20 mouse cellular contexts compared by ENCODE assay signal in the genomic region with DNA sequence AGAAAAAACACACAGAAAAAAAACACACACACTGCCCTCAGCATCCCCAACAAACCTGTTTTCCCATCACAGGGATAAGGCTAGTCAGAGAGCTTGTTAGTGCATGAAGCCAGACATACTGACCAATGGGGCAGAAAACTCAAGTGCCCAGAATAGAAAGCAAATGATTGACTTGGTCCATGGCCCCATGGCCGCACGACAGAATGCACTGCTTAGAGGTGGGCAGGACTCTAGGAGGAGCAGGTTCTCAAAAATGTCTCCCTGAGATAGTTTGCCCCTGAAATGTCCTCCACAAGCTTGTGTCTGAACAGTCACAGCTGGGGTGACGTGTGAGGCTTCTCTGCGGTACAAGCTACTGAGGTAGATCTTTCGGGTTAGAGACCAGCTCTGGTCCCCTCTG. TPM values are rescaled to one million over a fixed set of nuclear protein-coding genes. Genes with fewer than 3 reads are reported as not detected.
DNase-seq lines count a peak whose midpoint lies in the region; ATAC-seq lines count a peak whose summit lies in the region.
"Had no signal": no experiment of that assay in that cellular context is flagged by ENCODE, and none has a peak within 500 bp of the region (broad histone marks: within the 10 kb centered on the region; RNA-seq: fewer than 3 reads in every experiment).

No protein-coding gene starts in this region.

- no peak for DNase-seq in heart, embryonic 10.5 days (ENCODE audit: low spot score)
- DNase-seq in heart, postnatal 4 days = no peak
- DNase-seq in midbrain, embryonic 11.5 days (ENCODE audit: low spot score, missing footprints) = peak; percentile 69
- no peak for DNase-seq in midbrain, embryonic 14.5 days
- DNase-seq in kidney, postnatal 10 days = peak; percentile 76
- no peak for DNase-seq in cerebellum, postnatal 14 days
- DNase-seq: adrenal gland, postnatal 14 days; cerebellum, adult 11 months; cerebellum, postnatal 36 days; right cerebral cortex, postnatal 4 days had no signal

- 57% methylated on average over 5 of the region's 5 CpGs for WGBS in heart, embryonic 10.5 days
- 86% methylated on average over 5 of the region's 5 CpGs for WGBS in midbrain, embryonic 11.5 days
- 90% methylated on average over 5 of the region's 5 CpGs for WGBS in midbrain, embryonic 14.5 days

- H3K4me1 ChIP-seq in heart, embryonic 10.5 days = peaks cover 35% of the 10 kb centered on the region
- H3K4me1 ChIP-seq in midbrain, embryonic 11.5 days (ENCODE audit: control insufficient read depth, insufficient read depth, low read length) = peaks cover 9% of the 10 kb centered on the region
- peaks cover 6% of the 10 kb centered on the region for H3K4me1 ChIP-seq in midbrain, embryonic 14.5 days (ENCODE audit: control insufficient read depth, insufficient read depth, low read length)

- peaks cover 6% of the 10 kb centered on the region; the same call in 1 of the 2 replicates for H3K36me3 ChIP-seq in heart, embryonic 10.5 days
- no peaks in the 10 kb centered on the region for H3K36me3 ChIP-seq in midbrain, embryonic 11.5 days (ENCODE audit: control insufficient read depth, insufficient read depth, low read length)
- no peaks in the 10 kb centered on the region for H3K36me3 ChIP-seq in midbrain, embryonic 14.5 days (ENCODE audit: control insufficient read depth, insufficient read depth, low read length)
- H3K36me3 ChIP-seq: hindbrain, embryonic 12.5 days; limb, embryonic 15.5 days; liver, embryonic 15.5 days; midbrain, embryonic 12.5 days; neural tube, embryonic 12.5 days had no signal

- no peak overlapping the region for H3K4me2 ChIP-seq in midbrain, embryonic 11.5 days
- H3K4me2 ChIP-seq in midbrain, embryonic 14.5 days (ENCODE audit: low read length) = no peak overlapping the region
- H3K4me2 ChIP-seq: hindbrain, embryonic 12.5 days; limb, embryonic 15.5 days; liver, embryonic 15.5 days; midbrain, embryonic 12.5 days; neural tube, embryonic 12.5 days had no signal

- H3K27me3 ChIP-seq in heart, embryonic 10.5 days (ENCODE audit: insufficient read depth, poor library complexity, severe bottlenecking) = no peaks in the 10 kb centered on the region
- no peaks in the 10 kb centered on the region for H3K27me3 ChIP-seq in midbrain, embryonic 11.5 days (ENCODE audit: control insufficient read depth, insufficient read depth, low read length)
- H3K27me3 ChIP-seq in midbrain, embryonic 14.5 days (ENCODE audit: control insufficient read depth, insufficient read depth, low read length) = no peaks in the 10 kb centered on the region
- H3K27me3 ChIP-seq: hindbrain, embryonic 12.5 days; limb, embryonic 15.5 days; liver, embryonic 15.5 days; midbrain, embryonic 12.5 days; neural tube, embryonic 12.5 days had no signal

- H3K9ac ChIP-seq in midbrain, embryonic 11.5 days (ENCODE audit: low read length) = no peak overlapping the region
- no peak overlapping the region for H3K9ac ChIP-seq in midbrain, embryonic 14.5 days (replicated peaks; ENCODE audit: low read length)
- H3K9ac ChIP-seq: hindbrain, embryonic 12.5 days; limb, embryonic 15.5 days; liver, embryonic 15.5 days; midbrain, embryonic 12.5 days; neural tube, embryonic 12.5 days had no signal

- no peaks in the 10 kb centered on the region for H3K9me3 ChIP-seq in heart, embryonic 10.5 days
- no peaks in the 10 kb centered on the region for H3K9me3 ChIP-seq in midbrain, embryonic 11.5 days (ENCODE audit: control insufficient read depth, low read length)
- H3K9me3 ChIP-seq in midbrain, embryonic 14.5 days (ENCODE audit: control insufficient read depth, low read length) = no peaks in the 10 kb centered on the region
- H3K9me3 ChIP-seq: forebrain, embryonic 10.5 days; limb, embryonic 15.5 days; liver, embryonic 15.5 days; midbrain, embryonic 12.5 days; neural tube, embryonic 12.5 days had no signal

- peak overlapping the region; percentile 72 for H3K27ac ChIP-seq in heart, embryonic 10.5 days
- H3K27ac ChIP-seq in midbrain, embryonic 11.5 days (ENCODE audit: low read depth, low read length) = no peak overlapping the region
- H3K27ac ChIP-seq in midbrain, embryonic 14.5 days (replicated peaks; ENCODE audit: low read depth, low read length) = no peak overlapping the region
- H3K27ac ChIP-seq: forebrain, embryonic 10.5 days; hindbrain, embryonic 12.5 days; limb, embryonic 15.5 days; liver, embryonic 15.5 days; midbrain, embryonic 12.5 days; neural tube, embryonic 12.5 days; stomach, postnatal 0 days had no signal

- no peak for ATAC-seq in midbrain, embryonic 11.5 days (ENCODE audit: low FRiP score)
- no peak for ATAC-seq in midbrain, embryonic 14.5 days (ENCODE audit: low FRiP score, low TSS enrichment)
- ATAC-seq in activated CD4-positive, CD25-positive, alpha-beta regulatory T cell, adult 4 months = no peak
- ATAC-seq: CD4-positive, CD25-positive, alpha-beta regulatory T cell, adult 4 months; inflammation-experienced regulatory T-cells, adult 6 months had no signal

- 0 out of 2 replicates have a peak overlapping the region, but pooled peaks have one; percentile 12 for H3K4me3 ChIP-seq in heart, embryonic 10.5 days
- no peak overlapping the region for H3K4me3 ChIP-seq in midbrain, embryonic 11.5 days (ENCODE audit: low read depth, low read length)
- H3K4me3 ChIP-seq in midbrain, embryonic 14.5 days (replicated peaks; ENCODE audit: low read depth, low read length) = no peak overlapping the region
- H3K4me3 ChIP-seq: forebrain, embryonic 10.5 days; hindbrain, embryonic 12.5 days; limb, embryonic 15.5 days; liver, embryonic 15.5 days; midbrain, embryonic 12.5 days; neural tube, embryonic 12.5 days had no signal

RNA-seq across cellular contexts. Expression of gene Wwc2, which starts 20.1 kb away (rescaled TPM):
- polyA plus RNA-seq in heart, embryonic 10.5 days (2016; fragmentation: Nextera tagmentation; extraction: Ambion mirVana) = 16.7 and 19.2 TPM in 2 replicates
- total RNA-seq in heart, postnatal 4 days (2021) = 10 to 100 TPM; 47.4 to 47.9 TPM
- polyA plus RNA-seq in midbrain, embryonic 11.5 days (2014; fragmentation: Nextera tagmentation; extraction: Ambion mirVana) = 6.0 and 6.2 TPM in 2 replicates
- 4.1 and 6.6 TPM in 2 replicates for polyA plus RNA-seq in midbrain, embryonic 14.5 days (2014; fragmentation: Nextera tagmentation; extraction: Ambion mirVana)
- polyA plus RNA-seq in activated CD4-positive, CD25-positive, alpha-beta regulatory T cell, adult 4 months (2017; shearing (Covaris generic)) = under 1 TPM; 0.09 to 0.32 TPM

Comparison
In these comparisons a context has a peak if more than half of its experiments do, and no peak if none do; other contexts are left out.
1. DNase-seq: peak in midbrain, embryonic 11.5 days (single experiment) and kidney, postnatal 10 days (single experiment); none in heart, embryonic 10.5 days (single experiment), heart, postnatal 4 days (single experiment), midbrain, embryonic 14.5 days (single experiment) and cerebellum, postnatal 14 days (0 of 2).